Mouse (Mus musculus) midbrain, embryonic 14.5 days (tissue): ENCODE results near the gene Olfr1508. TPM values are rescaled to one million over a fixed set of nuclear protein-coding genes. Genes with fewer than 3 reads are reported as not detected.

Experiments
- polyA plus RNA-seq: library from polyadenylated mRNA; unstranded; fragments of >200 nt; fragmentation: Nextera tagmentation; extraction: Ambion mirVana; gene quantifications from 2 replicates; pipeline ENCODE4 v1.2.1, GENCODE M21; 2014

Gene Olfr1508
- polyA plus RNA-seq, 1 experiment from 2014 or later: not detected

Other genes with a start within 250 kb of the Olfr1508 start
- gene Chd8, start 209.7 kb downstream of the Olfr1508 start, polyA plus RNA-seq: 47.5 and 53.4 TPM in 2 replicates
- 52.6 and 56.1 TPM in 2 replicates for gene Tox4, start 188.3 kb downstream of the Olfr1508 start, polyA plus RNA-seq
- gene Rab2b, start 187.9 kb downstream of the Olfr1508 start, polyA plus RNA-seq: 60.4 and 65.7 TPM in 2 replicates
- gene Mettl3, start 162.4 kb downstream of the Olfr1508 start, polyA plus RNA-seq: 39.8 and 42.8 TPM in 2 replicates
- 40.1 and 55.6 TPM in 2 replicates for gene Sall2, start 138.7 kb downstream of the Olfr1508 start, polyA plus RNA-seq
- gene Olfr1513, start 111.1 kb downstream of the Olfr1508 start, polyA plus RNA-seq: not detected in 2 replicates
- gene Olfr1512, start 88.3 kb downstream of the Olfr1508 start, polyA plus RNA-seq: not detected in 2 replicates
- 0.15 TPM in 1 of 2 replicates, not detected in the other for gene Olfr1511, start 70.1 kb downstream of the Olfr1508 start, polyA plus RNA-seq
- gene Olfr1510, start 53.1 kb downstream of the Olfr1508 start, polyA plus RNA-seq: not detected in 2 replicates
- gene Olfr1509, start 24.5 kb downstream of the Olfr1508 start, polyA plus RNA-seq: not detected in 2 replicates
- not detected in 2 replicates for gene Olfr1507, start 28.3 kb upstream of the Olfr1508 start, polyA plus RNA-seq